Mouse (Mus musculus): ENCODE data around the gene Ptprj. TPM values are rescaled to one million over a fixed set of nuclear protein-coding genes. Genes with fewer than 3 reads are reported as not detected.

Ptprj gene
- polyA plus RNA-seq, 1 experiment from 2014 or later = 2.5 TPM

- Histone ChIP-seq H3K9ac (ENCODE audit: low read length) (no peak overlapping the region), H3K27ac (ENCODE audit: low read depth, low read length) (no peak overlapping the region), H3K4me1 (replicated peaks; ENCODE audit: control insufficient read depth, insufficient read depth, low read length) (0 out of 2 replicates have a peak, but pooled peaks cover 2% of the 10 kb centered on the region), H3K4me3 (ENCODE audit: low read depth, low read length) (no peak overlapping the region), H3K4me2 (ENCODE audit: low read depth, low read length, severe bottlenecking) (no peak overlapping the region), H3K9me3 (ENCODE audit: control insufficient read depth, low read length) (no peaks in the 10 kb centered on the region), H3K36me3 (ENCODE audit: control insufficient read depth, insufficient read depth, low read length) (no peaks in the 10 kb centered on the region), H3K27me3 (ENCODE audit: control insufficient read depth, insufficient read depth, low read length) (no peaks in the 10 kb centered on the region)
- no peak for ATAC-seq (replicated peaks; ENCODE audit: low FRiP score)
- DNase-seq (ENCODE audit: low spot score) = no peak
- 95% methylated on average over 4 of the region's 4 CpGs for WGBS
Measured at GRCm38 (mm10) chr2:90509268-90509667, 71.2 kb downstream of the Ptprj start.

- Histone ChIP-seq H3K9me3 (ENCODE audit: control insufficient read depth, low read length) (no peaks in the 10 kb centered on the region), H3K36me3 (ENCODE audit: control insufficient read depth, insufficient read depth, low read length) (no peaks in the 10 kb centered on the region), H3K4me3 (ENCODE audit: low read depth, low read length) (no peak overlapping the region), H3K4me2 (ENCODE audit: low read depth, low read length, severe bottlenecking) (no peak overlapping the region), H3K9ac (ENCODE audit: low read length) (no peak overlapping the region), H3K27me3 (ENCODE audit: control insufficient read depth, insufficient read depth, low read length) (no peaks in the 10 kb centered on the region), H3K27ac (ENCODE audit: low read depth, low read length) (no peak overlapping the region), H3K4me1 (replicated peaks; ENCODE audit: control insufficient read depth, insufficient read depth, low read length) (0 out of 2 replicates have a peak, but pooled peaks cover 2% of the 10 kb centered on the region)
- ATAC-seq (replicated peaks; ENCODE audit: low FRiP score) (peak; percentile 56), DNase-seq (ENCODE audit: low spot score) (no peak)
- WGBS = 43% methylated on average over 3 of the region's 3 CpGs
Measured at GRCm38 (mm10) chr2:90506143-90506542, 74.3 kb downstream of the Ptprj start.

DNA sequence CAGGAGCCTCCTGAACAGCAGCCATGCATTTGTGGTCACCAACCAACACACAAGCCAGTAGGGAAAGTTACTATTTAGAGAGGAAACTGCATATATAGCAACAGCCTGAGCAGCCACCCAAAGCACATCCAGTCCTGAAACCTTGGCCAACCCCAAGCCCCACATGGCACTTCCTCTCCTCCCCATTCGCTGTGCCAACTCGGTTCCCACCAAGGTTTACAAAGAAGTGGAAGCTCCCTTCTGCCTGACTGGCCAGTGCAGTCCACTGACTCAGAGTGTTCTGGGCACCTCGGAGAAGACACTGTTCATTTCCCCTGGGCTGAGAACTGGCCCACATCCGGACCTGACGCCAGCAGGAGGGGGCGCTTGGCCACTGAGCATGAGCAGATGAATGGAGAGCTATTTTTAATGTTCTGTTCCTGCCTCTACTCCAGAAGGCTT, 75.7 kb downstream of the Ptprj start:
- no peak overlapping the region for H3K4me2 ChIP-seq (ENCODE audit: low read depth, low read length, severe bottlenecking)
- DNase-seq (ENCODE audit: low spot score) = no peak
- ATAC-seq (replicated peaks; ENCODE audit: low FRiP score) = no peak
- H3K36me3 ChIP-seq (ENCODE audit: control insufficient read depth, insufficient read depth, low read length) = no peaks in the 10 kb centered on the region
- no peak overlapping the region for H3K27ac ChIP-seq (ENCODE audit: low read depth, low read length)
- no peaks in the 10 kb centered on the region for H3K27me3 ChIP-seq (ENCODE audit: control insufficient read depth, insufficient read depth, low read length)
- H3K9me3 ChIP-seq (ENCODE audit: control insufficient read depth, low read length) = no peaks in the 10 kb centered on the region
- 0 out of 2 replicates have a peak, but pooled peaks cover 2% of the 10 kb centered on the region for H3K4me1 ChIP-seq (replicated peaks; ENCODE audit: control insufficient read depth, insufficient read depth, low read length)
- 83% methylated on average over 6 of the region's 6 CpGs for WGBS
- H3K9ac ChIP-seq (ENCODE audit: low read length) = no peak overlapping the region
- H3K4me3 ChIP-seq (ENCODE audit: low read depth, low read length) = no peak overlapping the region

DNA sequence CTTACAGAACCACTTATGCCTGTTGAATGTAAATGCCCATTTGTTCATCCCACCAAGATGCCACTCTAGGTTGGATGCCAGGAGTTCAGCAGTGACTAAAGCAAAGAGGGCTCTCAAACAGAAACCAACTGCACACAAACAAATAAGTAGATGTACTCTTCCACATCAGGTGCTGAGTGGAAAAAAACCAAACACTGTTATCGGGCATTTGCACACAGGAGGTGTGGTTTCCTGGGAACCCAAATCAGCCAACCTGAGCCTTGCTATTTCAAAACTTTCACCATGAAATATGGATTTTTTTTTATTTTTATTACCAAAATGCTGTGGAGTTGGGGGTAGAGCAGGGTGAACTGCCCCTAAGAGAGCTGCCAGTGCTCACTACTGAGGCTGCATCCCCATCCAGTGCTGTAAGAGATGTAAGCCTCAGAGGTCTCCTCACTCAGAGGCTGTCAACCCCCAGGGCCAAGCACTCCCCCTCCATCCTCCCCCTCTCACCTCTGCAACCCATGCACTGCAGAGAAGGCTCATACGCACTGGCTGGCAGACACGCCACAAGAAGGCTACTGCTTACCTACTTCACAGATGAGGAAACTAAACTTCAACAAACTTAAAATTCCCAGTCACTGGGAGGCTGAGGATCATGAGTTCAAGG, 77.1 kb downstream of the Ptprj start:
- Histone ChIP-seq H3K27me3 (ENCODE audit: control insufficient read depth, insufficient read depth, low read length) (no peaks in the 10 kb centered on the region), H3K4me1 (replicated peaks; ENCODE audit: control insufficient read depth, insufficient read depth, low read length) (0 out of 2 replicates have a peak, but pooled peaks cover 2% of the 10 kb centered on the region), H3K4me2 (ENCODE audit: low read depth, low read length, severe bottlenecking) (no peak overlapping the region), H3K4me3 (ENCODE audit: low read depth, low read length) (no peak overlapping the region), H3K9ac (ENCODE audit: low read length) (no peak overlapping the region), H3K36me3 (ENCODE audit: control insufficient read depth, insufficient read depth, low read length) (no peaks in the 10 kb centered on the region), H3K27ac (ENCODE audit: low read depth, low read length) (no peak overlapping the region), H3K9me3 (ENCODE audit: control insufficient read depth, low read length) (no peaks in the 10 kb centered on the region)
- ATAC-seq (replicated peaks; ENCODE audit: low FRiP score) = no peak
- 81% methylated on average over 3 of the region's 3 CpGs for WGBS
- DNase-seq (ENCODE audit: low spot score) = no peak

DNA sequence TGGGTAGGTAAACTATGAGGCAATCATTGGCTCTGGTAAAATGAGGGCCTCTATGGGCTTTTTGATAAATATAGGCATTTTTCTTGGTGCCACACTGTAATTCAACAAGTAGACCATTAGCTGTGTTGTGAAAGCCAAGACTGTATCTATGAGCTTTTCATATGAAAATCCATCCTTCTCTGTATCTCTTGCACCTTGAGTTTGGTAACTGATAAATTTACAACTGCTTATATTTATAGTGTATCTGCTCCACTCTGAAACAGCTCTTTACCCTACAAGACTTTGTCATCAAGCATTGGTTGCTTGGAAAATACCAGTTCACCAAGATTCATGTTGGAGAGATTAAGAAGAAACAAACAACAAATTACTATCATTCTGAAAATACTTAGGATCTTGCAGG, 77.7 kb downstream of the Ptprj start:
- ATAC-seq (replicated peaks; ENCODE audit: low FRiP score) (no peak), DNase-seq (ENCODE audit: low spot score) (no peak)
- H3K4me3 ChIP-seq (ENCODE audit: low read depth, low read length) = no peak overlapping the region
- 0 out of 2 replicates have a peak, but pooled peaks cover 2% of the 10 kb centered on the region for H3K4me1 ChIP-seq (replicated peaks; ENCODE audit: control insufficient read depth, insufficient read depth, low read length)
- H3K27ac ChIP-seq (ENCODE audit: low read depth, low read length) = no peak overlapping the region
- no peaks in the 10 kb centered on the region for H3K36me3 ChIP-seq (ENCODE audit: control insufficient read depth, insufficient read depth, low read length)
- H3K9ac ChIP-seq (ENCODE audit: low read length) = no peak overlapping the region
- no peaks in the 10 kb centered on the region for H3K27me3 ChIP-seq (ENCODE audit: control insufficient read depth, insufficient read depth, low read length)
- H3K9me3 ChIP-seq (ENCODE audit: control insufficient read depth, low read length) = no peaks in the 10 kb centered on the region
- H3K4me2 ChIP-seq (ENCODE audit: low read depth, low read length, severe bottlenecking) = no peak overlapping the region

DNA sequence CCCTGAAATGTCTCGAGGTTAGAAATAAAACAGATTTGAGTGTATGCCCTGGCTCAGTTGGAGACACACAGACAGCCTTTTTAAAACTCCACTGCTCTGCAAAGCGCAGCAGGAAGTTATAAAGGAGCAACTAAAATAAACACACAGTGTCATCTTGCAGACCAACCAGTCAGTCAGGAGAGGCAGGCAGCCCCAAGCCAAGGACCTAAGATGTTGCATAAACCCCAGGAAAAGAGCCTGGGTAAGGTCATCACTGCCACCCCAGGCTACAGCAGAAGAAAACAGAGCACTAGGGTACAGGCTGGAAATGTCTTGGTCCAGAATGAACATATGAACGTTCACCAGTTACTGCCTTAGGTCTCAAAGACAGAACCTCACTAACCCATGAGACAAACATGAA, 78.7 kb downstream of the Ptprj start:
- no peak for DNase-seq (ENCODE audit: low spot score)

GRCm38 (mm10) chr2:90500892-90501291, 79.6 kb downstream of the Ptprj start:
- Histone ChIP-seq H3K9ac (ENCODE audit: low read length) (no peak overlapping the region), H3K9me3 (ENCODE audit: control insufficient read depth, low read length) (no peaks in the 10 kb centered on the region), H3K4me2 (ENCODE audit: low read depth, low read length, severe bottlenecking) (no peak overlapping the region), H3K27me3 (ENCODE audit: control insufficient read depth, insufficient read depth, low read length) (no peaks in the 10 kb centered on the region), H3K36me3 (ENCODE audit: control insufficient read depth, insufficient read depth, low read length) (no peaks in the 10 kb centered on the region), H3K4me3 (ENCODE audit: low read depth, low read length) (no peak overlapping the region), H3K4me1 (replicated peaks; ENCODE audit: control insufficient read depth, insufficient read depth, low read length) (no peaks in the 10 kb centered on the region), H3K27ac (ENCODE audit: low read depth, low read length) (no peak overlapping the region)
- no peak for DNase-seq (ENCODE audit: low spot score)
- no peak for ATAC-seq (replicated peaks; ENCODE audit: low FRiP score)

More for the DNA sequence above, 78.7 kb downstream of the Ptprj start:
- Histone ChIP-seq H3K27me3 (ENCODE audit: control insufficient read depth, insufficient read depth, low read length) (no peaks in the 10 kb centered on the region), H3K36me3 (ENCODE audit: control insufficient read depth, insufficient read depth, low read length) (no peaks in the 10 kb centered on the region), H3K4me1 (replicated peaks; ENCODE audit: control insufficient read depth, insufficient read depth, low read length) (0 out of 2 replicates have a peak, but pooled peaks cover 2% of the 10 kb centered on the region), H3K9ac (ENCODE audit: low read length) (no peak overlapping the region), H3K9me3 (ENCODE audit: control insufficient read depth, low read length) (no peaks in the 10 kb centered on the region), H3K27ac (ENCODE audit: low read depth, low read length) (no peak overlapping the region), H3K4me3 (ENCODE audit: low read depth, low read length) (no peak overlapping the region), H3K4me2 (ENCODE audit: low read depth, low read length, severe bottlenecking) (no peak overlapping the region)
- no peak for ATAC-seq (replicated peaks; ENCODE audit: low FRiP score)
- 77% methylated on average over 3 of the region's 3 CpGs for WGBS

- WGBS = 85% methylated on average over 1 of the region's 1 CpGs
- H3K4me1 ChIP-seq (replicated peaks; ENCODE audit: control insufficient read depth, insufficient read depth, low read length) = no peaks in the 10 kb centered on the region
- ATAC-seq (replicated peaks; ENCODE audit: low FRiP score) (no peak), DNase-seq (ENCODE audit: low spot score) (no peak)
- H3K27ac ChIP-seq (ENCODE audit: low read depth, low read length) = no peak overlapping the region
- no peak overlapping the region for H3K9ac ChIP-seq (ENCODE audit: low read length)
- no peak overlapping the region for H3K4me3 ChIP-seq (ENCODE audit: low read depth, low read length)
- H3K36me3 ChIP-seq (ENCODE audit: control insufficient read depth, insufficient read depth, low read length) = no peaks in the 10 kb centered on the region
- H3K4me2 ChIP-seq (ENCODE audit: low read depth, low read length, severe bottlenecking) = no peak overlapping the region
- no peaks in the 10 kb centered on the region for H3K9me3 ChIP-seq (ENCODE audit: control insufficient read depth, low read length)
- no peaks in the 10 kb centered on the region for H3K27me3 ChIP-seq (ENCODE audit: control insufficient read depth, insufficient read depth, low read length)
Measured at GRCm38 (mm10) chr2:90499002-90499401, 81.4 kb downstream of the Ptprj start.

- Histone ChIP-seq H3K9me3 (ENCODE audit: control insufficient read depth, low read length) (no peaks in the 10 kb centered on the region), H3K9ac (ENCODE audit: low read length) (no peak overlapping the region), H3K36me3 (ENCODE audit: control insufficient read depth, insufficient read depth, low read length) (no peaks in the 10 kb centered on the region), H3K4me2 (ENCODE audit: low read depth, low read length, severe bottlenecking) (no peak overlapping the region), H3K27ac (ENCODE audit: low read depth, low read length) (no peak overlapping the region), H3K4me1 (replicated peaks; ENCODE audit: control insufficient read depth, insufficient read depth, low read length) (no peaks in the 10 kb centered on the region), H3K4me3 (ENCODE audit: low read depth, low read length) (no peak overlapping the region), H3K27me3 (ENCODE audit: control insufficient read depth, insufficient read depth, low read length) (no peaks in the 10 kb centered on the region)
- DNase-seq (ENCODE audit: low spot score) (no peak), ATAC-seq (replicated peaks; ENCODE audit: low FRiP score) (no peak)
- WGBS = 92% methylated on average over 3 of the region's 3 CpGs
Measured at GRCm38 (mm10) chr2:90497551-90497950, 82.9 kb downstream of the Ptprj start.

Measured in forebrain, embryonic 11.5 days (tissue).